Mouse (Mus musculus) midbrain, embryonic 15.5 days (tissue): ENCODE measurements around the gene Rtn4rl2. TPM values are rescaled to one million over a fixed set of nuclear protein-coding genes. Genes with fewer than 3 reads are reported as not detected.
A peak's percentile ranks its signal among the peaks of the same experiment; 100 is the strongest.
"Not testable (repeated sequence)": the region's sequence is repeated elsewhere in the genome, so short reads cannot be mapped to it uniquely, and the experiment has no call there.

Experiments used
- ATAC-seq: fragments of 200-750 bp; cut with Nextera tagmentation; replicated peaks from 2 replicates; pipeline ENCODE4 v1.8.0; 2017; ENCODE audit warnings: moderate TSS enrichment
- H3K27ac ChIP-seq: fragments of 300-500 bp; sonication (generic); 2 replicates; pipeline ENCODE4 v1.5.1; 2015; ENCODE audit warnings: mild to moderate bottlenecking, inconsistent platforms
- H3K27me3 ChIP-seq: fragments of 300-500 bp; sonication (generic); replicated peaks from 2 replicates; pipeline ENCODE4 v1.6.1; 2015; ENCODE audit warnings: inconsistent platforms
- H3K36me3 ChIP-seq: fragments of 300-500 bp; sonication (generic); replicated peaks from 2 replicates; pipeline ENCODE4 v1.6.1; 2015; ENCODE audit warnings: inconsistent platforms
- H3K4me1 ChIP-seq: fragments of 300-500 bp; sonication (generic); 2 replicates; pipeline ENCODE4 v1.6.1; 2015; ENCODE audit warnings: inconsistent platforms
- H3K4me2 ChIP-seq: fragments of 300-500 bp; sonication (generic); 2 replicates; pipeline ENCODE4 v1.6.1; 2015; ENCODE audit warnings: inconsistent platforms, mild to moderate bottlenecking, moderate library complexity
- H3K4me3 ChIP-seq: fragments of 300-500 bp; sonication (generic); 2 replicates; pipeline ENCODE4 v1.5.1; 2015; ENCODE audit warnings: mild to moderate bottlenecking, inconsistent platforms
- H3K9ac ChIP-seq: fragments of 300-500 bp; sonication (generic); 2 replicates; pipeline ENCODE4 v1.6.1; 2015; ENCODE audit warnings: mild to moderate bottlenecking, inconsistent platforms
- H3K9me3 ChIP-seq: fragments of 300-500 bp; sonication (generic); 2 replicates; pipeline ENCODE4 v1.6.1; 2016; ENCODE audit warnings: inconsistent platforms
- WGBS: fragments of 180-500 bp; shearing (Covaris S2); methylation state at CpG from one replicate; pipeline ENCODE4 v1.1.7; 2015; ENCODE audit warnings: mixed read lengths; 5-methylcytosine and 5-hydroxymethylcytosine counted together
- polyA plus RNA-seq: library from polyadenylated mRNA; unstranded; fragments of >200 nt; fragmentation: Nextera tagmentation; extraction: Ambion mirVana; gene quantifications from 2 replicates; pipeline ENCODE4 v1.2.1, GENCODE M21; 2015

The Rtn4rl2 gene
- 4.9 and 6.0 TPM in 2 replicates for polyA plus RNA-seq

- peak within 1 kb of the TSS; percentile 44 for H3K9ac ChIP-seq
- H3K4me2 ChIP-seq, result peak within 1 kb of the TSS; percentile 92
- ATAC-seq, result peak; percentile 17
- peaks cover 49% of the 10 kb centered on the region for H3K27me3 ChIP-seq
- H3K36me3 ChIP-seq, result no peaks in the 10 kb centered on the region
- H3K4me1 ChIP-seq, result peaks cover 50% of the 10 kb centered on the region
- peak within 1 kb of the TSS; percentile 34 for H3K27ac ChIP-seq
- H3K9me3 ChIP-seq, result no peaks in the 10 kb centered on the region
- H3K4me3 ChIP-seq, result peak within 1 kb of the TSS; percentile 75
- WGBS, result 2% methylated on average over 26 of the region's 35 CpGs
Observed at GRCm38 (mm10) chr2:84886234-84886731, at the start of gene Rtn4rl2. Gene Rtn4rl2, minus strand, starts transcription at chr2:84886710.

GRCm38 (mm10) chr2:84935065-84935464, 48.6 kb upstream of the Rtn4rl2 start:
- Histone ChIP-seq H3K9ac (no peak overlapping the region), H3K4me3 (no peak overlapping the region), H3K4me2 (no peak overlapping the region), H3K36me3 (no peaks in the 10 kb centered on the region), H3K4me1 (peaks cover 5% of the 10 kb centered on the region; the same call in 1 of the 2 replicates), H3K27ac (no peak overlapping the region), H3K27me3 (no peaks in the 10 kb centered on the region), H3K9me3 (no peaks in the 10 kb centered on the region)
- 36% methylated on average over 5 of the region's 5 CpGs for WGBS
- ATAC-seq, result peak; percentile 53

- no peaks in the 10 kb centered on the region for H3K36me3 ChIP-seq
- no peak overlapping the region for H3K9ac ChIP-seq
- H3K27ac ChIP-seq, result no peak overlapping the region
- ATAC-seq, result peak; percentile 66
- no peak overlapping the region for H3K4me2 ChIP-seq
- peaks cover 5% of the 10 kb centered on the region; the same call in 1 of the 2 replicates for H3K4me1 ChIP-seq
- no peak overlapping the region for H3K4me3 ChIP-seq
- no peaks in the 10 kb centered on the region for H3K27me3 ChIP-seq
- H3K9me3 ChIP-seq, result no peaks in the 10 kb centered on the region
- WGBS, result 37% methylated on average over 4 of the region's 4 CpGs
Observed at GRCm38 (mm10) chr2:84934649-84935007, 48.1 kb upstream of the Rtn4rl2 start.

GRCm38 (mm10) chr2:84933992-84934648, 47.6 kb upstream of the Rtn4rl2 start:
- H3K9ac ChIP-seq, result no peak overlapping the region
- WGBS, result 73% methylated on average over 8 of the region's 8 CpGs
- H3K27ac ChIP-seq, result no peak overlapping the region
- no peak; the same call in 1 of the 2 replicates for ATAC-seq
- no peaks in the 10 kb centered on the region for H3K36me3 ChIP-seq
- H3K27me3 ChIP-seq, result no peaks in the 10 kb centered on the region
- no peaks in the 10 kb centered on the region for H3K9me3 ChIP-seq
- no peak overlapping the region for H3K4me2 ChIP-seq
- peaks cover 5% of the 10 kb centered on the region; the same call in 1 of the 2 replicates for H3K4me1 ChIP-seq
- no peak overlapping the region for H3K4me3 ChIP-seq

GRCm38 (mm10) chr2:84930186-84930585, 43.7 kb upstream of the Rtn4rl2 start:
- Histone ChIP-seq H3K27me3 (no peaks in the 10 kb centered on the region), H3K9me3 (no peaks in the 10 kb centered on the region), H3K4me2 (no peak overlapping the region), H3K36me3 (no peaks in the 10 kb centered on the region), H3K27ac (no peak overlapping the region), H3K9ac (no peak overlapping the region), H3K4me3 (no peak overlapping the region), H3K4me1 (0 out of 2 replicates have a peak, but pooled peaks cover 5% of the 10 kb centered on the region)
- 96% methylated on average over 7 of the region's 7 CpGs for WGBS
- no peak for ATAC-seq

GRCm38 (mm10) chr2:84919601-84920108, 33.1 kb upstream of the Rtn4rl2 start:
- no peak overlapping the region for H3K27ac ChIP-seq
- no peaks in the 10 kb centered on the region for H3K4me1 ChIP-seq
- H3K9me3 ChIP-seq, result no peaks in the 10 kb centered on the region
- H3K4me2 ChIP-seq, result no peak overlapping the region
- no peak overlapping the region for H3K4me3 ChIP-seq
- H3K27me3 ChIP-seq, result no peaks in the 10 kb centered on the region
- H3K36me3 ChIP-seq, result no peaks in the 10 kb centered on the region
- ATAC-seq, result no peak
- 93% methylated on average over 10 of the region's 10 CpGs for WGBS
- no peak overlapping the region for H3K9ac ChIP-seq

GRCm38 (mm10) chr2:84918188-84918587, 31.7 kb upstream of the Rtn4rl2 start:
- Histone ChIP-seq H3K27me3 (no peaks in the 10 kb centered on the region), H3K4me3 (no peak overlapping the region), H3K4me1 (no peaks in the 10 kb centered on the region), H3K27ac (no peak overlapping the region), H3K9me3 (no peaks in the 10 kb centered on the region), H3K9ac (no peak overlapping the region), H3K4me2 (no peak overlapping the region), H3K36me3 (no peaks in the 10 kb centered on the region)
- 67% methylated on average over 3 of the region's 3 CpGs for WGBS
- no peak for ATAC-seq

GRCm38 (mm10) chr2:84916548-84917320, 30.2 kb upstream of the Rtn4rl2 start:
- no peaks in the 10 kb centered on the region for H3K4me1 ChIP-seq
- H3K4me2 ChIP-seq, result no peak overlapping the region
- 87% methylated on average over 8 of the region's 8 CpGs for WGBS
- H3K27ac ChIP-seq, result no peak overlapping the region
- no peak overlapping the region for H3K9ac ChIP-seq
- H3K36me3 ChIP-seq, result no peaks in the 10 kb centered on the region
- no peak overlapping the region for H3K4me3 ChIP-seq
- no peaks in the 10 kb centered on the region for H3K9me3 ChIP-seq
- no peak for ATAC-seq
- H3K27me3 ChIP-seq, result no peaks in the 10 kb centered on the region

- Histone ChIP-seq H3K9ac (no peak overlapping the region), H3K4me3 (no peak overlapping the region), H3K4me2 (no peak overlapping the region), H3K27ac (no peak overlapping the region), H3K27me3 (no peaks in the 10 kb centered on the region), H3K4me1 (no peaks in the 10 kb centered on the region), H3K9me3 (no peaks in the 10 kb centered on the region), H3K36me3 (no peaks in the 10 kb centered on the region)
- ATAC-seq, result no peak
- WGBS, result 76% methylated on average over 3 of the region's 3 CpGs
Observed at GRCm38 (mm10) chr2:84915330-84915729, 28.8 kb upstream of the Rtn4rl2 start.

GRCm38 (mm10) chr2:84913881-84914280, 27.4 kb upstream of the Rtn4rl2 start:
- H3K4me1 ChIP-seq, result no peaks in the 10 kb centered on the region
- no peaks in the 10 kb centered on the region for H3K27me3 ChIP-seq
- H3K9ac ChIP-seq, result no peak overlapping the region
- 85% methylated on average over 5 of the region's 5 CpGs for WGBS
- no peak overlapping the region for H3K4me3 ChIP-seq
- no peaks in the 10 kb centered on the region for H3K9me3 ChIP-seq
- no peak overlapping the region for H3K4me2 ChIP-seq
- H3K36me3 ChIP-seq, result no peaks in the 10 kb centered on the region
- no peak overlapping the region for H3K27ac ChIP-seq
- no peak for ATAC-seq

- no peak overlapping the region for H3K4me3 ChIP-seq
- H3K27ac ChIP-seq, result no peak overlapping the region
- H3K4me2 ChIP-seq, result no peak overlapping the region
- no peaks in the 10 kb centered on the region for H3K9me3 ChIP-seq
- H3K27me3 ChIP-seq, result no peaks in the 10 kb centered on the region
- 65% methylated on average over 3 of the region's 3 CpGs for WGBS
- no peaks in the 10 kb centered on the region for H3K36me3 ChIP-seq
- no peak overlapping the region for H3K9ac ChIP-seq
- no peaks in the 10 kb centered on the region for H3K4me1 ChIP-seq
- ATAC-seq, result no peak
Observed at GRCm38 (mm10) chr2:84912722-84913121, 26.2 kb upstream of the Rtn4rl2 start.

- not testable (repeated sequence) for H3K9ac ChIP-seq, H3K36me3 ChIP-seq, H3K4me1 ChIP-seq, ATAC-seq, H3K27me3 ChIP-seq, H3K4me3 ChIP-seq, H3K27ac ChIP-seq, H3K9me3 ChIP-seq, H3K4me2 ChIP-seq
- WGBS, result 92% methylated on average over 6 of the region's 6 CpGs
Observed at GRCm38 (mm10) chr2:84896686-84897085, 10.2 kb upstream of the Rtn4rl2 start.
